Mouse (Mus musculus): ENCODE results near the gene Dst. TPM values are rescaled to one million over a fixed set of nuclear protein-coding genes. Genes with fewer than 3 reads are reported as not detected.

The Dst gene
- total and polyA plus RNA-seq, 3 experiments = 9.1 to 28.0 (median 20.5) TPM

GRCm38 (mm10) chr1:34033478-34033877 is 125.5 kb downstream of the Dst start:
- Histone ChIP-seq H3K36me3 (replicated peaks in 1 of 2; ENCODE audit: control insufficient read depth in 1 of 2, insufficient read depth in 1 of 2, low read length in 1 of 2) (peaks cover 0 to 18% of the 10 kb centered on the region in 2 experiments), H3K9ac (ENCODE audit: insufficient read depth, low read depth) (no peak overlapping the region), H3K79me2 (replicated peaks; ENCODE audit: control insufficient read depth, extremely low read depth, insufficient read depth, poor library complexity, severe bottlenecking) (no peaks in the 10 kb centered on the region), H3K9me3 (replicated peaks; ENCODE audit: low read length) (no peaks in the 10 kb centered on the region), H3K4me2 (ENCODE audit: insufficient read depth, low read depth, poor library complexity, severe bottlenecking) (no peak overlapping the region), H3K4me3 (replicated peaks in 1 of 3; ENCODE audit: low read depth in 2 of 3, low read length in 2 of 3, poor library complexity in 1 of 3) (no peak overlapping the region), H3K4me1 (ENCODE audit: control insufficient read depth in 1 of 2, insufficient read depth in 2 of 2) (peaks cover 1 to 48% of the 10 kb centered on the region in 2 experiments), H3K27me3 (replicated peaks) (no peaks in the 10 kb centered on the region), H3K27ac (ENCODE audit: insufficient read depth, low read depth) (no peak overlapping the region)
- no peak for TF ChIP-seq EP300 (IDR thresholded peaks at IDR 0.05; ENCODE audit: low read length)
- no peak for TF ChIP-seq CHD2 (IDR thresholded peaks at IDR 0.05; ENCODE audit: low read length)
- TF ChIP-seq ZKSCAN1 (IDR thresholded peaks at IDR 0.05; ENCODE audit: borderline replicate concordance, low read depth, low read length) = no peak
- TF ChIP-seq USF2 (conservative IDR thresholded peaks at IDR 0.05; ENCODE audit: low read depth, low read length) = no peak
- in situ Hi-C loops (cut with MboI; ENCODE audit: low pct_ligation_motif_present, low pct_unique_long_range_greater_than_20kb, low sequenced_read_pairs) (loop anchor here (5.0 kb wide), 1 partner anchor 34 kb away; no protein-coding TSS in a partner anchor), dilution Hi-C loops (cut with MboI; ENCODE audit: extremely low pct_ligation_motif_present, extremely low pct_unique_long_range_greater_than_20kb, low sequenced_read_pairs) (no loop called here)
- no peak for DNase-seq (ENCODE audit: extremely low read depth)

GRCm38 (mm10) chr1:34033958-34034357 is 125.9 kb downstream of the Dst start:
- H3K27ac ChIP-seq (ENCODE audit: insufficient read depth, low read depth) = no peak overlapping the region
- no peak overlapping the region for H3K4me3 ChIP-seq (replicated peaks in 1 of 3; ENCODE audit: low read depth in 2 of 3, low read length in 2 of 3, poor library complexity in 1 of 3)
- H3K36me3 ChIP-seq (replicated peaks in 1 of 2; ENCODE audit: control insufficient read depth in 1 of 2, insufficient read depth in 1 of 2, low read length in 1 of 2) = peaks cover 0 to 21% of the 10 kb centered on the region in 2 experiments
- TF ChIP-seq MEF2A (IDR thresholded peaks at IDR 0.05; ENCODE audit: borderline replicate concordance, low read depth, low read length) (no peak), JUN (IDR thresholded peaks at IDR 0.05; ENCODE audit: insufficient read depth, low read depth, low read length) (no peak), UBTF (IDR thresholded peaks at IDR 0.05; ENCODE audit: low read depth, low read length) (no peak), JUND (conservative IDR thresholded peaks at IDR 0.05; ENCODE audit: low read depth, low read length) (peak; percentile 51; the same call in 1 of the 2 replicates), IRF4 (IDR thresholded peaks at IDR 0.05; ENCODE audit: low read depth, low read length) (peak; percentile 53; the same call in 1 of the 2 replicates), CTCF (conservative IDR thresholded peaks at IDR 0.05 in 1 of 2, IDR thresholded peaks at IDR 0.05 in 1 of 2; ENCODE audit: low read depth in 2 of 2, low read length in 2 of 2) (no peak), POLR2A (IDR thresholded peaks at IDR 0.05; ENCODE audit: low read depth, low read length) (no peak), KAT2A (IDR thresholded peaks at IDR 0.05; ENCODE audit: insufficient replicate concordance, low read length) (no peak), RCOR1 (conservative IDR thresholded peaks at IDR 0.05; ENCODE audit: low read depth, low read length) (no peak), GABPA (IDR thresholded peaks at IDR 0.05; ENCODE audit: insufficient replicate concordance, low read depth, low read length) (no peak), TCF12 (IDR thresholded peaks at IDR 0.05; ENCODE audit: low read depth, low read length) (no peak), ELF1 (IDR thresholded peaks at IDR 0.05; ENCODE audit: low read depth, low read length) (no peak), MXI1 (IDR thresholded peaks at IDR 0.05; ENCODE audit: low read depth, low read length) (no peak), MYC (IDR thresholded peaks at IDR 0.05; ENCODE audit: low read depth, low read length) (no peak)
- DNase-seq (ENCODE audit: extremely low read depth) = no peak
- H3K9me3 ChIP-seq (replicated peaks; ENCODE audit: low read length) = no peaks in the 10 kb centered on the region
- no peak overlapping the region for H3K9ac ChIP-seq (ENCODE audit: insufficient read depth, low read depth)
- no peaks in the 10 kb centered on the region for H3K27me3 ChIP-seq (replicated peaks)
- H3K4me2 ChIP-seq (ENCODE audit: insufficient read depth, low read depth, poor library complexity, severe bottlenecking) = no peak overlapping the region
- peaks cover 0 to 47% of the 10 kb centered on the region in 2 experiments; a peak in 3 of 4 replicates for H3K4me1 ChIP-seq (ENCODE audit: control insufficient read depth in 1 of 2, insufficient read depth in 2 of 2)
- in situ Hi-C loops (cut with MboI; ENCODE audit: low pct_ligation_motif_present, low pct_unique_long_range_greater_than_20kb, low sequenced_read_pairs) = loop anchor here (5.0 kb wide), 1 partner anchor 33 kb away; no protein-coding TSS in a partner anchor
- dilution Hi-C loops (cut with MboI; ENCODE audit: extremely low pct_ligation_motif_present, extremely low pct_unique_long_range_greater_than_20kb, low sequenced_read_pairs) = no loop called here
- H3K79me2 ChIP-seq (replicated peaks; ENCODE audit: control insufficient read depth, extremely low read depth, insufficient read depth, poor library complexity, severe bottlenecking) = no peaks in the 10 kb centered on the region
